Mouse (Mus musculus) erythroblast, adult 5-6 weeks (primary cell): ENCODE data around the gene Fstl4. TPM values are rescaled to one million over a fixed set of nuclear protein-coding genes. Genes with fewer than 3 reads are reported as not detected.

Source experiments
- ATAC-seq: replicated peaks from 2 replicates; pipeline ENCODE4 v1.8.0; 2016; ENCODE audit warnings: moderate number of reproducible peaks, mild to moderate bottlenecking, moderate TSS enrichment, inconsistent platforms; ENCODE audit not compliant: poor library complexity, low FRiP score, severe bottlenecking
- total RNA-seq, 2 experiments: library from RNA; stranded (forward) in 1 of 2; stranded (reverse) in 1 of 2; fragments of 150-400 nt in 1 of 2; fragments of 200-764, 138-1000 nt in 1 of 2; gene quantifications; 2 replicates each; pipeline versions ENCODE4 v1.2.3 to v1.2.4; 2015 to 2017; ENCODE audit warnings: low replicate concordance in 2 of 2

Fstl4 gene
- total RNA-seq, 2 experiments from 2014 or later = not detected

- no peak for ATAC-seq
Observed at GRCm38 (mm10) chr11:52889527-52889926, 125.1 kb downstream of the Fstl4 start.

- no peak for ATAC-seq
Observed at GRCm38 (mm10) chr11:52890156-52890555, 125.7 kb downstream of the Fstl4 start.

- ATAC-seq = no peak
Observed at GRCm38 (mm10) chr11:52904101-52904500, 139.7 kb downstream of the Fstl4 start.

GRCm38 (mm10) chr11:52910788-52911187 lies 146.4 kb downstream of the Fstl4 start:
- no peak for ATAC-seq

- no peak for ATAC-seq
Observed at GRCm38 (mm10) chr11:52914431-52914830, 150.0 kb downstream of the Fstl4 start.

GRCm38 (mm10) chr11:52915648-52916047 lies 151.2 kb downstream of the Fstl4 start:
- ATAC-seq = no peak

- no peak for ATAC-seq
Observed at GRCm38 (mm10) chr11:52919231-52919960, 155.0 kb downstream of the Fstl4 start.

- no peak for ATAC-seq
Observed at GRCm38 (mm10) chr11:52924196-52924595, 159.8 kb downstream of the Fstl4 start.

- no peak for ATAC-seq
Observed at GRCm38 (mm10) chr11:52928321-52928720, 163.9 kb downstream of the Fstl4 start.

- no peak for ATAC-seq
Observed at GRCm38 (mm10) chr11:52939336-52940070, 175.1 kb downstream of the Fstl4 start.

GRCm38 (mm10) chr11:52942967-52943366 lies 178.5 kb downstream of the Fstl4 start:
- no peak for ATAC-seq

GRCm38 (mm10) chr11:52954995-52955394 lies 190.6 kb downstream of the Fstl4 start:
- ATAC-seq = no peak

- ATAC-seq = no peak
Observed at GRCm38 (mm10) chr11:52968809-52969208, 204.4 kb downstream of the Fstl4 start.

- no peak for ATAC-seq
Observed at GRCm38 (mm10) chr11:52970396-52970795, 206.0 kb downstream of the Fstl4 start.

- no peak for ATAC-seq
Observed at GRCm38 (mm10) chr11:52986986-52987385, 222.6 kb downstream of the Fstl4 start.

GRCm38 (mm10) chr11:52994688-52995087 lies 230.3 kb downstream of the Fstl4 start:
- ATAC-seq = no peak

GRCm38 (mm10) chr11:52996434-52997093 lies 232.1 kb downstream of the Fstl4 start:
- no peak for ATAC-seq

- ATAC-seq = no peak
Observed at GRCm38 (mm10) chr11:52997421-52997820, 233.0 kb downstream of the Fstl4 start.

- ATAC-seq = no peak
Observed at GRCm38 (mm10) chr11:53000226-53000625, 235.8 kb downstream of the Fstl4 start.

- no peak for ATAC-seq
Observed at GRCm38 (mm10) chr11:53003361-53003760, 238.9 kb downstream of the Fstl4 start.

GRCm38 (mm10) chr11:53003811-53004210 lies 239.4 kb downstream of the Fstl4 start:
- ATAC-seq = no peak
